Mouse (Mus musculus) small intestine, adult 2 months (tissue): ENCODE results near the gene Noc3l. TPM values are rescaled to one million over a fixed set of nuclear protein-coding genes. Genes with fewer than 3 reads are reported as not detected.

Source experiments
- H3K27ac ChIP-seq: fragments of 200-500 bp; 2 replicates; pipeline ENCODE4 v1.5.1; 2012; ENCODE audit warnings: low read depth, low read length, control low read depth, inconsistent platforms; ENCODE audit not compliant: insufficient read depth
- H3K27me3 ChIP-seq: fragments of 200-500 bp; 2 replicates; pipeline ENCODE4 v1.6.1; 2012; ENCODE audit warnings: mild to moderate bottlenecking, moderate library complexity, low read length, inconsistent platforms; ENCODE audit not compliant: control insufficient read depth, insufficient read depth
- H3K36me3 ChIP-seq: fragments of 200-500 bp; 2 replicates; pipeline ENCODE4 v1.6.1; 2012; ENCODE audit warnings: mild to moderate bottlenecking, low read length, control low read depth, inconsistent platforms; ENCODE audit not compliant: control insufficient read depth, insufficient read depth
- H3K4me1 ChIP-seq: fragments of 200-500 bp; 2 replicates; pipeline ENCODE4 v1.6.1; 2012; ENCODE audit warnings: low read length, inconsistent platforms, mixed read lengths; ENCODE audit not compliant: control insufficient read depth, insufficient read depth, insufficient read length
- H3K4me3 ChIP-seq: fragments of 200-500 bp; 2 replicates; pipeline ENCODE4 v1.5.1; 2012; ENCODE audit warnings: low read depth, mild to moderate bottlenecking, control low read depth, inconsistent platforms, low read length, moderate library complexity
- CTCF ChIP-seq: fragments of 200-500 bp; IDR thresholded peaks from 2 replicates; pipeline ENCODE4 v1.5.1; 2012; ENCODE audit warnings: low read depth, mild to moderate bottlenecking, control low read depth, inconsistent platforms, low read length, moderate library complexity, mixed read lengths; ENCODE audit not compliant: insufficient replicate concordance, insufficient read length; ENCODE audit errors: extremely low read depth
- POLR2A ChIP-seq: fragments of 200-500 bp; IDR thresholded peaks from 2 replicates; pipeline ENCODE4 v1.6.1; 2012; ENCODE audit warnings: low read depth, mild to moderate bottlenecking, control low read depth, inconsistent platforms, low read length, moderate library complexity
- WGBS: fragments of 180-500 bp; shearing (Covaris S2); methylation state at CpG from one replicate; pipeline ENCODE4 v1.1.7; 2018; 5-methylcytosine and 5-hydroxymethylcytosine counted together
- polyA plus RNA-seq: library from polyadenylated mRNA; depleted of rRNA; stranded (reverse); fragments of >200 nt; gene quantifications from 2 replicates; pipeline ENCODE4 v1.2.3, GENCODE M21; 2012; rRNA removed

Gene Noc3l
- polyA plus RNA-seq = 0.89 and 0.94 TPM in 2 replicates

DNA sequence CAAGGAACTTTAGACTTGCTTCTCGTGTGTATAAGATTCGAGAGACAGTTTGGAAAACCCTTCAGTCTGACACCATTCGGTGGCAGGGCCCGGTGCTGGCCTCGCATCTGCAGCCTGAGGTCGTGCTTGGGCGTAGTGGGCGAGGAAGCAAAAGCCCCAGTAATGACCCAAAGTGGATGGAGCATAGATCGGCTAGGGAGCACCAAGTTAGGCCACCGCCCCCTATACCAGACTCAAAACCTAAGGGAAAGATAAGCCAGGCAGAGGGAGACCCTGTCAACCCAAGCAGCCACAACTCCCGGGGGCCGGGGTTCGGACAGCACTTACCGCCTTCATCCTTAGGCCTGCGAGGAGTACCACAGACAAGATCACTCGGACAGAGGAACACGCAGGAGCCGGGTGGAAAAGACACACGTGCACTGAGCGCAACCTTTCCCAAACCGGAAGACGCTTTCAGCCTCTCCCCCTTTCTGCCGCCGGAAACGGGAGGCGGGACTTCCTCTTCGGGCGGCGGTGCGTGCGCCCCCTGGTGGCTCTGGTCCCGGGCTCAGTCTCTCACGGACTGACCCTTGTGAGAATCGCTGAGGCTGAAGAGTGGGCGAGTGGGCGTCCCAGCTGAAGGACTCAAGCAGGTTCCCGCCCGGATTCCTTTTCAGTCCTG, at the start of gene Noc3l:
TSS of gene Noc3l (minus strand) at position 472 of the 661 bp plus-strand sequence.
- H3K27ac ChIP-seq = no peak within 1 kb of the TSS
- H3K36me3 ChIP-seq = peaks cover 14% of the 10 kb centered on the region
- WGBS = under 1% methylated on average over 38 of the region's 38 CpGs
- TF ChIP-seq POLR2A (peak; percentile 51; the same call in 1 of the 2 replicates), CTCF (peak; percentile 97)
- H3K27me3 ChIP-seq = peaks cover 2% of the 10 kb centered on the region; the same call in 1 of the 2 replicates
- peak within 1 kb of the TSS; percentile 95 for H3K4me3 ChIP-seq
- H3K4me1 ChIP-seq = no peaks in the 10 kb centered on the region; the same call in 1 of the 2 replicates

DNA sequence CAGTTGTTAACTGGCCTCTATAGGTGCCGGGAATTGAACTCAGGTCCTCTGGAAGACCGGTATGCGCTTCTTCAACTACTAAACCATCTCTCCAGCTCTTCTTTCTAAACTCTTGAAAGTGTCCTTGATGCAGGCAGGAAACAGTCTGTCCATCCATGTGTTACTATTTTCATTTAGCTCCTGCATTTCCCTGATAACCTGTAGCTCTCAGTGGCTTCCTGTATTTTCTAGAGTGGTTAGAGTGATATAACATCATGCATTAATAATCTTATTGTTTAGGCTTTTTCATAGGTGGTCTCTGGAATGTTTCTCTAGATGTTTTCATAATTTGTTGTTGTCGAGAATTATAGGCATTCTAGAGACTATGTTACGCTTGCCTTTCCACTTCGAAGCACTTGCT, 43.5 kb upstream of the Noc3l start:
- H3K4me3 ChIP-seq = no peak overlapping the region
- no peaks in the 10 kb centered on the region for H3K4me1 ChIP-seq
- no peak for TF ChIP-seq CTCF
- no peak overlapping the region for H3K27ac ChIP-seq
- no peaks in the 10 kb centered on the region for H3K27me3 ChIP-seq
- 95% methylated on average over 6 of the region's 6 CpGs for WGBS
- peaks cover 3% of the 10 kb centered on the region for H3K36me3 ChIP-seq

DNA sequence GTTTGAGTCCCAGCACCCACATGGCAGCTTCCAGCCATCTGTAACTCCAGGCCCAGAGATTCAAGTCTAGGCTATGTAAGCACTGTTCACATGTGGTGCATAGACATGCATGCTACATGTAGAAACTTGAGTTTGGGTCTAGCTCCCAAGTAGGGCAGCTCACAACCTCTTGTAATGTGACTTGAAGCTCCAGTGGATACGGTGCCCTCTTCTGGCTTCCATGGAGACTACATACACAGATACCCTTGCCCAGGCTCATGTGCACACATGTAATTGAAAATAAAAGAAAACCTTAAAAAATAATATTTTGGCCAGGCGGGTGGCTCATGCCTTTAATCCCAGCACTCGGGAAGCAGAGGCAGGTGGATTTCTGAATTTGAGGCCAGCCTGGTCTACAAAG, 39.2 kb upstream of the Noc3l start:
- 97% methylated on average over 3 of the region's 3 CpGs for WGBS
- H3K27me3 ChIP-seq = no peaks in the 10 kb centered on the region

DNA sequence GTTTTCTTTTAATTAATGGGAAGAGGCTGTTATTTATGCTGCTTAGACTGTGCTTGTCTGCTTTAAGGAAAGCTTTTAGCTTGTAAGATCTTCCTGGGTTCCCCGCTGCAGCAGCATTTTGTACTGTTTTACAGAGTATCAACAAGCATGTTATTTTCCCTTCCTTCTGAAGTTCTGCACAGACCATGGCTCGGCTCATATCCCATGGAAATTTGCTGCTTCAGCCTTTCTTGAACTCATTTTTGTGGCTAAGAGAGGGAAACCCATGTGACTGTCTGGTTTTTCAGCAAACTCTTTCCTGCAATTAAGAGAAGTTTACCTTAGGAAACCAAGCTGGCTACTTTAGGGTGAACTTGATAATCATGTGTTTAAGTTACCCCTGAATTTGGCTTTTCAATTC, 27.3 kb upstream of the Noc3l start:
- no peak overlapping the region for H3K27ac ChIP-seq
- no peaks in the 10 kb centered on the region for H3K4me1 ChIP-seq
- H3K36me3 ChIP-seq = no peaks in the 10 kb centered on the region
- H3K27me3 ChIP-seq = no peaks in the 10 kb centered on the region; the same call in 1 of the 2 replicates
- WGBS = 66% methylated on average over 2 of the region's 2 CpGs
- no peak overlapping the region for H3K4me3 ChIP-seq
- TF ChIP-seq CTCF = no peak
- TF ChIP-seq POLR2A = no peak

More for the DNA sequence above, 39.2 kb upstream of the Noc3l start:
- Histone ChIP-seq H3K4me1 (no peaks in the 10 kb centered on the region), H3K36me3 (no peaks in the 10 kb centered on the region), H3K4me3 (no peak overlapping the region), H3K27ac (no peak overlapping the region)
- TF ChIP-seq CTCF = no peak
- no peak for TF ChIP-seq POLR2A

DNA sequence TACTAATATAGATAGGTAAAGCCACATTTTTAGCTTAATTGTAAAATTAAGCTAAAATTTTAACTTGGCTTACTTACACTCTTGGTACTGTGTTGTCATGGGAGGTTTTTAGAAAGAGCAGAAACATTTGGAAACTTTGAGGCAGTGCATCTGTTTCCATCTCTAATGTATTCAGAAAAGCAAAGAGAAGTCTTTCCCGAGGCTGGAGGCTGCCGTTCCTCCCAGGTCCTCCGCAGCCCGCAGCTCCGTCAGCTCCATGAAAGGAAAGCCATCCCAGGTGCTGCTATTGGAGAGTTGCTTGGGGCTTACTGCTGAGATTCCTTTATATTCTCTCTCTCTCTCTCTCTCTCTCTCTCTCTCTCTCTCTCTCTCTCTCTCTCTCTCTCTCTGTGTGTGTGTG, 25.8 kb upstream of the Noc3l start:
- H3K4me3 ChIP-seq = no peak overlapping the region
- no peaks in the 10 kb centered on the region for H3K36me3 ChIP-seq
- H3K27ac ChIP-seq = no peak overlapping the region
- H3K27me3 ChIP-seq = no peaks in the 10 kb centered on the region; the same call in 1 of the 2 replicates
- TF ChIP-seq CTCF = no peak
- no peak for TF ChIP-seq POLR2A
- WGBS = 84% methylated on average over 5 of the region's 5 CpGs
- no peaks in the 10 kb centered on the region for H3K4me1 ChIP-seq

DNA sequence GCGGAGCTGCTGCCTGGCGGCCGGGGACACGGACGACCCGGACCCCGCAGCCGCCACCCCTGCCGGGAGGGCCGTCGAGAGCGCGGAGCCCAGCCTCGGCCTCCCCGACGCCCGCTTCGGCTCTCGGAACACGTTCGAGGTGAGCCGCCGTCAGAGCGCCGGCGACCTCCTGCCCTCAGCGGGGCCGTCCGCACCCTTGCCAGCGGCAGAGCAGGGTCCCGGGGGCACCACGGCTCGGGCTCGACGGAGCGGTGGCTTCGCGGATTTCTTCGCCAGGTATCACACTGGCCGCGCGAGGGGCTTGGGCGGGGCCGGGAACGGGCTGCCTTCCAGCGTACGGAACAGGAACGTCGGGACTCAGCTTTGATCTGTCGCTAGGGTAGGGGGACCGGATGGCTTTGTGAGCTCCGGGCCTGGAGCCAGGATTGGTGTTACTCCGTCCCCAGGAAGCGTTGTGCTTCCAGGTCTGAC, 18.2 kb upstream of the Noc3l start:
- under 1% methylated on average over 54 of the region's 54 CpGs for WGBS
- Histone ChIP-seq H3K27me3 (no peaks in the 10 kb centered on the region), H3K4me1 (peaks cover 2% of the 10 kb centered on the region; the same call in 1 of the 2 replicates), H3K4me3 (peak overlapping the region; percentile 98), H3K36me3 (no peaks in the 10 kb centered on the region), H3K27ac (peak overlapping the region; percentile 75)
- TF ChIP-seq POLR2A = no peak
- no peak for TF ChIP-seq CTCF

DNA sequence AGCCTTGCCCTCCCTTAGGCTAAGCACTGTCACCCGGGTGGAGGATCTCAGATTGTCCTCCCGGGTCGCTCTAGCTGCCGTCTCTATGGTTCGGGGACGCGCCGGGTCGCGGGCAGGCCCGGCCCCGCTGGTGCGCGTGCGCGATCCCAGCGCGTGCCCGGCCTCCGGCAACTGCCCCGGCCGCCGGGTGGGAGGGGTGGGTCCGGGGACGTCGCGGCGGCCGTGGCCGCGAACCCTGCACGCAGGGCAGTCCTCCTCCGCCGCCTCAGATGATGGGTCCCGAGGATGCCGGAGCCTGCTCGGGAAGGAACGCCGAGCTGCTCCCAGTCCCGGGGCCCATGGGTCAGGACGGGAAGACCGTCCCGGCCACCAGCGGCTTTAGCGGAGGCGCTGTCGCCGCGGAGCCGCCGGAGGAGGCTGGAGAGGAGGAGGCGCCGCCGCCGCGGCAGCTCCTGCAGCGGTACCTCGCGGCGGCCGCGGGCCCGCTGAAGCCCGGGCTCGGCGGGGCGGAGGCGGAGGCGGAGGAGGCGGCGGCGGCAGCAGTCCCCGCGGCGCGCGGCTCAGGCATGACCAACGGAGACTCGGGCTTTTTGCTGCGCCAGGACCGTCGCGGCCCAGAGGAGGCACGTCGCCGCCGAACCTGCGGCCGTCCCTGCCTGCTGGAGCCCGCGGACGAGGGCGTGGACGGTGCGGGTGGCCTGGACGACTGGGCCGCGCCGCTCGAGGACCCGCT, 17.6 kb upstream of the Noc3l start, which contains the start of gene Tbc1d12:
TSS of gene Tbc1d12 (plus strand) at position 142 of the 733 bp plus-strand sequence.
- TF ChIP-seq CTCF (no peak), POLR2A (peak; percentile 57; the same call in 1 of the 2 replicates)
- WGBS = under 1% methylated on average over 98 of the region's 101 CpGs
- H3K36me3 ChIP-seq = no peaks in the 10 kb centered on the region
- H3K4me1 ChIP-seq = peaks cover 2% of the 10 kb centered on the region; the same call in 1 of the 2 replicates
- H3K27ac ChIP-seq = peak within 1 kb of the TSS; percentile 75
- no peaks in the 10 kb centered on the region for H3K27me3 ChIP-seq
- peak within 1 kb of the TSS; percentile 98 for H3K4me3 ChIP-seq
